Mouse (Mus musculus): Measurements from ENCODE around the gene Krtap31-1. TPM values are rescaled to one million over a fixed set of nuclear protein-coding genes. Genes with fewer than 3 reads are reported as not detected.
"Not testable (repeated sequence)": the region's sequence is repeated elsewhere in the genome, so short reads cannot be mapped to it uniquely, and the experiment has no call there.

Krtap31-1 gene
- polyA plus RNA-seq (2017; shearing (Covaris generic)): not detected

DNA sequence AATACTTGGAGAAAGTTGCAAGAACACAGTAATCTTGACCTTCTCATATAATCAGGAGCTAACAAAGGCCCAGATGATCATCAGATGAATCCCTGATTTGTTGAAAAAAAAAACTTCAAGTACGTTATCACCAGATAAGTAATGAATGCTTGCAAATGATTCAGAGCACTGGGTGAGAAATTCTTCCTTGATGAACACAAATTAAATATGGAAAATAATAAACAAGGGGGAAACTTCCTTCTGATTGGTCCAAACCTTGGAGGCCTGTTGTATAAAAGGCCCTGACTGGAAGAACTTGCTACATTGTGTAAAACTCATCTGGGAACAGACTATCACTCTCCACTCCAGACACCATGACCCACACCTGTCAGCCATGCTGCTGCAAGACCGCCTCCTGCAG is at the start of gene Krtap31-1:
Gene Krtap31-1 (plus strand): TSS at position 301 of the 400 bp plus-strand sequence.
- ATAC-seq: no peak

DNA sequence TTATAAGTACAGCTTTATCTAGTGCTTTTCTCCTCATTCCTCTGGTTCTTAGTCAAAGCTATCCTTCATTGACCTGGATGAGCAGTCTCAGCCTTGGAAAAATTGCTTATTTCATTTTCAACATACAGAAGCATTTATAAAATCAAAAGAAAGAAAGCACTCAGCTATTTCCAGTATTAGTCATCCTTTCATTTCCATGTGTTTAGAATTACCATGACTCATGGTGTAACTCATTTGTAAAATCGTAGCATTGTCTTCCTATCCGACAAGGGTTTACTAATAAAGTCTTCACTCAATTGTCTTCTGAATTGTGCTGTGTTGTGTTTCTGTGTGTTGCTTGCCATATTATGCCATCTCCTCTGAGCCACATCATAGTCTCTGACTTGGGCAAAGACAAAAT is 49.0 kb upstream of the Krtap31-1 start:
- no peak for ATAC-seq

DNA sequence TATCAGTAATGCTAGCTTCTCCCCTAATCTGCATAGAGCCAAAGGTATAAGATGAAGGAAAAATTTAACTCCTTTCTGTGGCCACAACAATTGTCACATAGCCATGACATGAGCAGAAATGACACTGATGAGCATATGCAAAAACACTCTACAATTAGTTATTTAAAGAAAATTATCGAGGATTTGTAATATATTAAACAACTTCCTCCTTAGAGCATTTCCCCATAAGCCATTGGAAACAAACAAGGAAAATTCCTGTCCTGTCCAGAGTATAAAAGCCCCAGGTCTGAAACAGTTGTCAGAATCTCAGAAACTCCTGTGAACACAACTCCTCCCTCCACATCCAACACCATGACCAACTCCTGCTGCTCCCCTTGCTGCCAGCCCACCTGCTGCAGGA is 43.5 kb upstream of the Krtap31-1 start, which contains the start of gene Gm11559:
Gene Gm11559 (plus strand): TSS at position 301 of the 400 bp plus-strand sequence.
- ATAC-seq: not testable (repeated sequence)

DNA sequence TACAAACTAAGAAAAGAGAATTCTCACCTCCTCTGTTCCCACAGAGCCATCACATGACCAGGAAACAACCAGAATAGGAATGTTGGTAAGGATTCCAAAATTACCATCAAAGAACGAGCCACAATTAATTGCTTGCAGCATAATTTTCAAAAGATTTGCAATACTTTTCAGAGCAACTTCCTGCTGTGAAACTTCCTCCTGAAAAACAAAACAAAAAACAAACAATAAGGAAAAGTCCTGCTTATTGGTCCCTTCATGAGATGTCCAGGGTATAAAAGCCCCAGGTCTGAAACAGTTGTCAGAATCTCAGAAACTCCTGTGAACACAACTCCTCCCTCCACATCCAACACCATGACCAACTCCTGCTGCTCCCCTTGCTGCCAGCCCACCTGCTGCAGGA is 34.6 kb upstream of the Krtap31-1 start, which contains the start of gene Krtap9-1:
Gene Krtap9-1 (plus strand): TSS at position 301 of the 400 bp plus-strand sequence.
- not testable (repeated sequence) for ATAC-seq

DNA sequence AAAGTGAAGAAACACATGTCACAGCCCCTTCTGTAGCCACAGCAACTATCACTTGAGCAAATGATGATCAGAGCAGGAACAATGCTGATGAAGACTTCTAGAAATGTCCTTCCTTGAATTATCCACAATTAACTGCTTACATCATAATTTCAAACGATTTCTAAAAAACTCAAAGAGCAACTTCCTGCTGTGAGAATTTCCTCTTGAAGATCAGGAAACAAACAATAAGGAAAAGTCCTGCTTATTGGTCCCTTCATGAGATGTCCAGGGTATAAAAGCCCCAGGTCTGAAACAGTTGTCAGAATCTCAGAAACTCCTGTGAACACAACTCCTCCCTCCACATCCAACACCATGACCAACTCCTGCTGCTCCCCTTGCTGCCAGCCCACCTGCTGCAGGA is 28.8 kb upstream of the Krtap31-1 start, which contains the start of gene Gm11567:
Gene Gm11567 (plus strand): TSS at position 301 of the 400 bp plus-strand sequence.
- ATAC-seq: not testable (repeated sequence)

DNA sequence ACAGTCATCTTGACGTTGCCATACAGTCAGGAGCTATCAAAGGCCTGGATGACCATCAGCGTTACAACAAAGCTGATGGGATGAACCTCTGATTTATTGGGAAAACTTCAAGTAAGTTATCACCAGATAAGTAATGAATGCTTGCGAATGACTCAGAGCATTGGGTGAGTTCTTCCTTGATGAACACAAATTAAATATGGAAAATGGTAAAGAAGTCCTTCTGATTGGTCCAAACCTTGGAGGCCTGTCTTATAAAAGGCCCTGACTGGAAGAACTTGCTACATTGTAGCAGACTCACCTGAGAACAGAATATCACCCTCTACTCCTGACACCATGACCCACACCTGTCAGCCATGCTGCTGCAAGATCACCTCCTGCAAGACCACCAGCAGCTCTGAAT is 6.7 kb downstream of the Krtap31-1 start, which contains the start of gene Gm11565:
Gene Gm11565 (plus strand): TSS at position 301 of the 400 bp plus-strand sequence.
- ATAC-seq: no peak

DNA sequence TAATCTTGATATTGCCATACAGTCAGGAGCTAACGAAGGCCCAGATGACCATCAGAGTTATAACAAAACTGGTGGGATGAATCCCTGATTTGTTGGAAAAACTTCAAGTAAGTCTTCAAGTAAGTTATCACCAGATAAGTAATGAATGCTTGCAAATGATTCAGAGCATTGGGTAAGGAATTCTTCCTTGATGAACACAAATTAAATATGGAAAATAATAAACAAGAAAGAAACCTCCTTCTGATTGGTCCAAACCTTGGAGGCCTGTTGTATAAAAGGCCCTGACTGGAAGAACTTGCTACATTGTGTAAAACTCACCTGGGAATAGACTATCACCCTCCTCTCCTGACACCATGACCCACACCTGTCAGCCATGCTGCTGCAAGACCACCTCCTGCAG is 28.3 kb downstream of the Krtap31-1 start, which contains the start of gene Krtap31-2:
Gene Krtap31-2 (plus strand): TSS at position 301 of the 400 bp plus-strand sequence.
- ATAC-seq: no peak

DNA sequence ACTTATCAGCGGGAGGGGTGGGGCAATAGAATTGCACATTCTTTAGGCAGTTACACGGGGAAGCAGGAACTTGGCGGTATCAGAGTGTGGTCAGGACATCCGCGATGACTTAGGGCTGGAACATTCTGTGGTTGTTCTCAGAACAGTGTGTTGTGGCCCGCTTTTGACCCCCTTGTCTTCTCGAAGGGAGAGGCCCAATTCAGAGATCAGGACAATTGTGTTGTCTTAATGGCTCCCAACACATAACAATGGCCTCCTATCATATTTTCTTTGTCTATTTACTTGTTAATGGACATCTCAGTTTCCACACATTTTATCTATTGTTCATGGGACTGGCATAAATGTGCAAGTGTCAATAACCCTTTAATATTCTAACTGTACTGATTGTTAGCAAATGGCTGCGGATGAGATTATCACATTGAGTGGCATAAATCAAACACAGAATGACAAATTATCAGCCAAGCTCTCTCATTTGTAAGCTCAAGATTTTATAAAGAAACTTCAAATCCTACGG is 30.1 kb downstream of the Krtap31-1 start:
- no peak for ATAC-seq

DNA sequence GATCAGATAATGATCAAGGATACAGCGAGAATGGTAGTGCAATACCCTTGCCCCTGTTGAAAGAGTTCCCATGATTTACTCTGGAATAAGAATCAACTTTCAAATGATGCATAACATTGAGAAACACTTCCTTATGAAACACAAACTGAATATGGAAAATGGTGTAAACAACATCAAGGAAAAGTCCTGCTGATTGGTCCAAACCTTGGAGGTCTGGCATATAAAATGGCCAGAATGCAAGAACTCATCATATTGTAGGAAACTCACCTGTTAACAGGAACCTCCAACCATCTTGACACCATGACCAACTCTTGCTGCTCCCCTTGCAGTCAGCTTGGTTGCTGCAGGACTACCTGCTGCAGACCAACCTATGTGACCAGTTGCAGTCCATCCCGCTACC is 40.5 kb downstream of the Krtap31-1 start, which contains the start of gene Krtap9-5:
Gene Krtap9-5 (plus strand): TSS at position 301 of the 400 bp plus-strand sequence.
- no peak for ATAC-seq

Other genes starting within 250 kb of the Krtap31-1 start
- gene Gm11563, start 249.0 kb upstream of the Krtap31-1 start, polyA plus RNA-seq (2017; shearing (Covaris generic)): not detected
- not detected for gene Krtap4-6, start 242.0 kb upstream of the Krtap31-1 start, polyA plus RNA-seq (2017; shearing (Covaris generic))
- not detected for gene Gm14190, start 217.2 kb upstream of the Krtap31-1 start, polyA plus RNA-seq (2017; shearing (Covaris generic))
- not detected for gene Gm14180, start 173.6 kb upstream of the Krtap31-1 start, polyA plus RNA-seq (2017; shearing (Covaris generic))
- gene Gm11595, start 135.0 kb upstream of the Krtap31-1 start, polyA plus RNA-seq (2017; shearing (Covaris generic)): not detected
- not detected for gene Krtap4-8, start 127.2 kb upstream of the Krtap31-1 start, polyA plus RNA-seq (2017; shearing (Covaris generic))
- not detected for gene Krtap4-9, start 122.7 kb upstream of the Krtap31-1 start, polyA plus RNA-seq (2017; shearing (Covaris generic))
- not detected for gene Gm11596, start 114.5 kb upstream of the Krtap31-1 start, polyA plus RNA-seq (2017; shearing (Covaris generic))
- not detected for gene Gm11569, start 109.0 kb upstream of the Krtap31-1 start, polyA plus RNA-seq (2017; shearing (Covaris generic))
- gene Gm11554, start 103.5 kb upstream of the Krtap31-1 start, polyA plus RNA-seq (2017; shearing (Covaris generic)): not detected
- gene Krtap4-13, start 98.0 kb upstream of the Krtap31-1 start, polyA plus RNA-seq (2017; shearing (Covaris generic)): not detected
- gene Gm11564, start 92.3 kb upstream of the Krtap31-1 start, polyA plus RNA-seq (2017; shearing (Covaris generic)): not detected
- not detected for gene 2300003K06Rik, start 69.9 kb upstream of the Krtap31-1 start, polyA plus RNA-seq (2017; shearing (Covaris generic))
- gene Krtap4-16, start 56.3 kb upstream of the Krtap31-1 start, polyA plus RNA-seq (2017; shearing (Covaris generic)): not detected
- not detected for gene Gm11568, start 50.0 kb upstream of the Krtap31-1 start, polyA plus RNA-seq (2017; shearing (Covaris generic))
- not detected for gene Gm11559, start 43.4 kb upstream of the Krtap31-1 start, polyA plus RNA-seq (2017; shearing (Covaris generic))
- gene Krtap9-1, start 34.5 kb upstream of the Krtap31-1 start, polyA plus RNA-seq (2017; shearing (Covaris generic)): not detected
- not detected for gene Gm11567, start 28.7 kb upstream of the Krtap31-1 start, polyA plus RNA-seq (2017; shearing (Covaris generic))
- not detected for gene Gm11565, start 6.8 kb downstream of the Krtap31-1 start, polyA plus RNA-seq (2017; shearing (Covaris generic))
- not detected for gene Krtap31-2, start 28.4 kb downstream of the Krtap31-1 start, polyA plus RNA-seq (2017; shearing (Covaris generic))
- not detected for gene Krtap9-5, start 40.6 kb downstream of the Krtap31-1 start, polyA plus RNA-seq (2017; shearing (Covaris generic))
- gene Krtap29-1, start 71.1 kb downstream of the Krtap31-1 start, polyA plus RNA-seq (2017; shearing (Covaris generic)): not detected
- gene Krtap16-1, start 78.7 kb downstream of the Krtap31-1 start, polyA plus RNA-seq (2017; shearing (Covaris generic)): not detected
- not detected for gene Krtap17-1, start 86.1 kb downstream of the Krtap31-1 start, polyA plus RNA-seq (2017; shearing (Covaris generic))
- gene Krt33a, start 108.3 kb downstream of the Krtap31-1 start, polyA plus RNA-seq (2017; shearing (Covaris generic)): not detected
- not detected for gene Krt33b, start 121.9 kb downstream of the Krtap31-1 start, polyA plus RNA-seq (2017; shearing (Covaris generic))
- not detected for gene Krt34, start 133.6 kb downstream of the Krtap31-1 start, polyA plus RNA-seq (2017; shearing (Covaris generic))
- gene Krt31, start 142.6 kb downstream of the Krtap31-1 start, polyA plus RNA-seq (2017; shearing (Covaris generic)): not detected
- gene Krt32, start 180.3 kb downstream of the Krtap31-1 start, polyA plus RNA-seq (2017; shearing (Covaris generic)): not detected
- gene Krt35, start 188.3 kb downstream of the Krtap31-1 start, polyA plus RNA-seq (2017; shearing (Covaris generic)): not detected
- gene Krt36, start 197.7 kb downstream of the Krtap31-1 start, polyA plus RNA-seq (2017; shearing (Covaris generic)): not detected
- not detected for gene Krt13, start 213.6 kb downstream of the Krtap31-1 start, polyA plus RNA-seq (2017; shearing (Covaris generic))
- not detected for gene Krt15, start 228.0 kb downstream of the Krtap31-1 start, polyA plus RNA-seq (2017; shearing (Covaris generic))
- gene Krt19, start 240.7 kb downstream of the Krtap31-1 start, polyA plus RNA-seq (2017; shearing (Covaris generic)): not detected

Data from activated CD4-positive, CD25-positive, alpha-beta regulatory T cell, adult 4 months (primary cell).